Mouse (Mus musculus) brain, embryonic 18.5 days (tissue): ENCODE measurements around the gene Cpsf4.
"Not testable (repeated sequence)": the region's sequence is repeated elsewhere in the genome, so short reads cannot be mapped to it uniquely, and the experiment has no call there.

Source experiments
- DNase-seq: peaks from one replicate; pipeline ENCODE4 v3.0.0-alpha.2; 2012; ENCODE audit warnings: low read depth, low spot score

Cpsf4 gene

GRCm38 (mm10) chr5:145166536-145167305 lies at the start of gene Cpsf4, which contains the start of gene Ptcd1:
Gene Cpsf4 (plus strand): TSS chr5:145167213.
Gene Ptcd1 (minus strand): TSS chr5:145167108.
- peak; percentile 97 for DNase-seq

- DNase-seq: no peak
Observed at GRCm38 (mm10) chr5:145118005-145118404, 49.0 kb upstream of the Cpsf4 start.

GRCm38 (mm10) chr5:145118461-145118860 lies 48.6 kb upstream of the Cpsf4 start:
- no peak for DNase-seq

GRCm38 (mm10) chr5:145119385-145119784 lies 47.6 kb upstream of the Cpsf4 start:
- DNase-seq: no peak

- DNase-seq: no peak
Observed at GRCm38 (mm10) chr5:145120921-145121320, 46.1 kb upstream of the Cpsf4 start.

- DNase-seq: no peak
Observed at GRCm38 (mm10) chr5:145123396-145123795, 43.6 kb upstream of the Cpsf4 start.

- DNase-seq: no peak
Observed at GRCm38 (mm10) chr5:145126580-145126979, 40.4 kb upstream of the Cpsf4 start.

GRCm38 (mm10) chr5:145129124-145129523 lies 37.9 kb upstream of the Cpsf4 start:
- no peak for DNase-seq

GRCm38 (mm10) chr5:145129773-145130172 lies 37.2 kb upstream of the Cpsf4 start:
- DNase-seq: not testable (repeated sequence)

- DNase-seq: no peak
Observed at GRCm38 (mm10) chr5:145130191-145130590, 36.8 kb upstream of the Cpsf4 start.

- no peak for DNase-seq
Observed at GRCm38 (mm10) chr5:145130995-145131394, 36.0 kb upstream of the Cpsf4 start.

- not testable (repeated sequence) for DNase-seq
Observed at GRCm38 (mm10) chr5:145133275-145133674, 33.7 kb upstream of the Cpsf4 start.

- no peak for DNase-seq
Observed at GRCm38 (mm10) chr5:145138836-145139235, 28.2 kb upstream of the Cpsf4 start.

GRCm38 (mm10) chr5:145139571-145140519 lies 27.2 kb upstream of the Cpsf4 start, which contains the start of the genes Pdap1 and Bud31:
Gene Pdap1 (minus strand): TSS chr5:145140238.
Gene Bud31 (plus strand): TSS chr5:145140362.
- peak; percentile 84 for DNase-seq

- DNase-seq: no peak
Observed at GRCm38 (mm10) chr5:145140611-145141010, 26.4 kb upstream of the Cpsf4 start.

GRCm38 (mm10) chr5:145147748-145148147 lies 19.3 kb upstream of the Cpsf4 start:
- no peak for DNase-seq

- no peak for DNase-seq
Observed at GRCm38 (mm10) chr5:145149294-145149693, 17.7 kb upstream of the Cpsf4 start.

GRCm38 (mm10) chr5:145152690-145153089 lies 14.3 kb upstream of the Cpsf4 start:
- no peak for DNase-seq

- no peak for DNase-seq
Observed at GRCm38 (mm10) chr5:145161361-145161760, 5.7 kb upstream of the Cpsf4 start.

GRCm38 (mm10) chr5:145164710-145165109 lies 2.3 kb upstream of the Cpsf4 start:
- no peak for DNase-seq

- DNase-seq: no peak
Observed at GRCm38 (mm10) chr5:145165184-145165583, 1.8 kb upstream of the Cpsf4 start.

- no peak for DNase-seq
Observed at GRCm38 (mm10) chr5:145167306-145167661, 271 bp downstream of the Cpsf4 start.
